Mouse (Mus musculus) heart, postnatal 14 days (tissue): ENCODE measurements at regions not wholly inside any gene's neighbourhood (a gene's known extent, or its start where the extent isn't known, plus 50 kb on each side); places are given as distances from the start of the nearest gene placed in this dataset.
A peak's percentile ranks its signal among the peaks of the same experiment; 100 is the strongest.

Experiments used
- DNase-seq, 2 experiments: peaks; one replicate each; pipeline ENCODE4 v3.0.0; 2021 to 2022
- intact Hi-C: fragments of 180-260 bp; cut with DNase I; formaldehyde crosslinking; loops from one replicate; pipeline ENCODE4 v1.15.1; 2025

DNA sequence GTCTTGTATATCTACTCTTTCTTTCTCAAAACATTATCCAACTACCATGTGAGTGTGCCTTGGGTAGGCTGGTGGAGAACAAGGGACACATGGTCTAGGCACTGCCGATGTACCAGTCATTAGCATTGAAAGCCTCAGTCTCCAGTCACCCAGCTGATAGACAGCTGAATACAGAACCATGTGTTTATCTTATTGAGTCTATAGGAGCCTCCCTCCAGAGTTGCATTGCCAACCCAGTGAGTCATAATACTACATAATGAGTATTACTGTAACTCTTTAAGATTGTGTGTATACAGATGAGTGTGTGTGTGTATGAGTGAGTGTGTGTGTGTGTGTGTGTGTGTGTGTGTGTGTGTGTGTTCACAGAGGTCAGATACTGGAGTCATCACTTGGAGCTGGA is 110.9 kb upstream of the Ralgapa2 start:
- intact Hi-C loops = no loop called here
- DNase-seq = no peak

DNA sequence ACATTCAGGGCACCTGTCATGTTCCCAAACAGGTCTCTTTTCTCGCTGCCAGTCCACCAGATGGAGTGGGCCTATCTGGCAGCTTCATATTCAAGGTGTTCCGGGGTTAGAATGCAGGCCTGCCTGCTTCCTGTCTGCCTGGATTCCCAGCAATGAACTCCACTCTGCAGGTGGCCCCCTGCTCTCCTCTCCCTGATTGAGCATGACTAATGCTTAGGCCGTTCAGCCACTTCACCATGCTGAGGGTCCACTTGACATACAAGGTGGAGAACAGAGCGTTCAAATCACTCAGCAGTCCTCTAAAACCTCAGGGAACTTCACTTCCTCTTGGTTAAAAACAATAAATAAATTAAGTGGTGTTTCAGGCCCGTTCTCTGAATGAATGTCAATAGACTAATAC is 112.1 kb upstream of the Ralgapa2 start:
- no peak for DNase-seq
- intact Hi-C loops = no loop called here

DNA sequence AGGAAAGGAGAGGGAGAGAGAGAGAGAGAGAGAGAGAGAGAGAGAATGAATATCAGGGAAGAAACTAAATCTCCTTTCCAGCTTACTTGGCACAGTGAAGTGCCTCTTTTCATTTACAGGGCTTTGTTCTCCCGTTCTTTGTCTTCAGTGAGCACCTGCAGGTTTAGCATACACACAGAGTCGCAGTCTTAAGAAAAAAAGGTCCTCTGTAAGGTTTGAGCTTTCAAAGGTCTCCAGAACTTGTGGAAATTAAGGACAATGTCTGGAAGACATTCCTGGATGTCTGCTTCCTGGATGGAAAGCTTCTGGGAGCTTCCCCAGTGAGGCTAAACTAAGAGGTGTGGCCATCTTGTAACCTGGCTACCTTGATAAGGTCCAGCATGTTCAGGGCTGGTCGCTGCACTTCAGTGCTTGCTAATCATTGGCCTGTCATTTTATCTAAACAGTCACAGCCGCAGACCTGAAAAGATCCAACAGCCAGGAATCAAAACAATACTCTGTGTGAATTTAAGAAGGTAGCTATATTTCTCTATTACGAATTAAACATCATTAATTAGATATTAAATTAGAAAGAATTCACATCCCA is 113.1 kb upstream of the Ralgapa2 start:
- intact Hi-C loops = no loop called here
- no peak for DNase-seq

DNA sequence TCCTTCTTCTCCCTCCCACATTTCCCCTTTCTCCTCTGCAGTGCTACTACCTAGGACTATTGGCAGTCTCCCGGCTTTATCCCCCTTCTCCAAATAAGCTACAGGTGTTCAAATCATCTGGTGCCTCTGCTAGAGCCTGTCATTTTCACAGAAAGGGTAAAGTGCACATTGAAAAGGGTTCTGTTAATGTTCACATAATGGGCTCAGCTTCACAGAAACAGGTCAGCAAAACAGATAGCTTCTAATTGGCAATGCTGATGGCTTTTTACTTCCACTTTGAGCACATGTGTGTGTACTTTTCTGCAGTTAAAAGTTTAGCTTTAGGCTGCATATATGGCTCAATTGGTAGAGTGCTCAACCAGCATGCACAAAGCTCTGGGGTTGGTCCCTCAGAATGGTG is 114.4 kb upstream of the Ralgapa2 start:
- intact Hi-C loops = no loop called here
- no peak for DNase-seq

DNA sequence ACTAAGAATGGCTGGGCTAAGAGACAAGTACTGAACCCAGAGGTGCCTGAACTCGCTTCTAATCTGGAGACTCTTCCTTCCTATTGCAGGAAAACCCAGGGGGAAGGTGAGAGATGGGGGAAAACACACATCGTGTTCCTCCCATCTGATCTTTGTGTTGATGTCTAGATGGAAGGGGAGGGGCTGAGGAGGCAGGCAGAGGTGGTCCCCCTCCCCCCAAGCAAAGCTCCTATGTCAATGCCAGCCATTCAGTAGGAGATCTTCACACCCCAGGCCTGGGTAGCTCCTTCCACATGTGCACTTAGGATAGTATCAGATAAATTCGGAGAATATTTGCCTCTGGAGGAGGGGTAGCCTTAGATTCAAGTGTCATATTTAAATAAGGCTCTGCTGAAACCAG is 118.0 kb upstream of the Ralgapa2 start:
- intact Hi-C loops = loop anchor here (5.0 to 10.0 kb wide), 2 partner anchors 625 to 677 kb away; no protein-coding TSS in a partner anchor
- DNase-seq = no peak

DNA sequence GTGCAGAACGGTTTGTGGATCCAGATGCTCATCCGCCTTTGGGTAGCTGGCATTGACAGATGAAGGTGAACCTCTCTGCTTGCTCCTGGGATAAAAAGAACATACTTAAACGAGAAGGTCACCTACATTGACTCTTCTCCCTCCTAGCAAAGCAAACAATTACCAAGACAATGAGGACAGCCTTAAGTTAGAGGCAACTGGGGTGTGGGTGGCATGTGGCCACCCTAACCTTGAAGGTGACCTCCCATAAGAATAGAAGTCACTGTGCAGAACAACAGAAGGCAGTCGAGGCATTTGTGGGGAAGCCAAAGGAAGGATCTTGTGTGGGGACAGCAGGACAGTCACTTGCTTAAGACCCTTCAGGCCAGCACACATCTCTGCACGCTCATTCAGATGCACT is 119.0 kb upstream of the Ralgapa2 start:
- DNase-seq = no peak
- intact Hi-C loops = loop anchor here (5.0 to 10.0 kb wide), 2 partner anchors 624 to 676 kb away; no protein-coding TSS in a partner anchor

DNA sequence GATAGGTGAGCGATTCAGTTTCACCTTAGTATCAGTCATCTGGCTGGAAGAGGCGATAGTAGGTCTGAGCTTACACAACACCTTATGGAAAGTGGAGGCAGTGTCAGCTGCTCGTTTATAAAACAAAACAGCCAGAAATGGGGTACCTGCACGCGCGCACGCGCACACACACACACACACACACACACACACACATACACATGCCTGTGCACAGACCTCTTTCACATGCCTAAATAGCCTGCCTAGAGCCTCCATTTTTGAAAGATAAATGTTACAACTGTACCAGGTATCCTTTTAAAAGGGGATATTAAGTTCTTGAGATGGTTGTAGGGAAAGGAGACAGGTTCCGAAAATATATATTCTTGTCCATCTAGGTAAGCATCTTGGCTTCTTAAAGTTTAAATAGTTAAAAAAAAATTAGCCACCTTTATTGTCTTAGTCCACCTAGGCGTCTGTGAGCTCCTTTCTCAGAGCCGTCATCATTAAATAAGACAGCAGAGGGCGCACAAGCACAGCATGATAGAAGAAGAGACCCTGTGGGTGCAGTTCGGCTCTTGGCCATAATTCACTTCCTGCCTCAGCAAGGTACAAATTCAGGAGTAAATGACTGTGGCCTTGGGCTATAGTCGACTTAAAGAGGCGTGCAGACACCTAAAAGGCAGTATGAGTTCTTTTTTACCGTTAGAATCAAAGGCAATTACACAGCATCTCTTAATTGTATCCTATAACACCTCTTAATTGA is 121.4 kb upstream of the Ralgapa2 start:
- DNase-seq = peak; percentile 42 to 75
- intact Hi-C loops = loop anchor here (1.0 to 10.0 kb wide), 4 partner anchors 265 to 674 kb away; no protein-coding TSS in a partner anchor

DNA sequence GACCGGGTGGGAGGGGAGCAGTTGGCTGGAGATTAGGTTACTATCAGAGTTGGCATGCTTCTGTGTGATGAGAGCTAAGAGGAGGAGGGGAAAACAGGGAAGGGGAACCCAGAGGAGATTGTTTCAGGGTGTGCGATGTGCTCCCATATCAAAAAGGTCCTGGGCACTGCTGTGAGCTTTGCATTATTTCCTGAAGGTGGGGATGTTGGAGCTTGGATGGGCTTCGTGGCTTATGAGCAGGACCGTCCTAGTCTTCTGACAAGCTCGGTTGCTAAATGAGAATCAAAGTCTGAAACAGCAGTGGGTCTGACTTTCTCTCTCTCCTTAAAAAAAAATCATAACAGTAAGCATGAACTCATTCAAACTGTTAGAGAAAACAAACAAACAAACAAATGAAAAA is 125.4 kb upstream of the Ralgapa2 start:
- DNase-seq = no peak
- intact Hi-C loops = loop anchor here (5.0 to 10.0 kb wide), 2 partner anchors 320 to 617 kb away; no protein-coding TSS in a partner anchor

DNA sequence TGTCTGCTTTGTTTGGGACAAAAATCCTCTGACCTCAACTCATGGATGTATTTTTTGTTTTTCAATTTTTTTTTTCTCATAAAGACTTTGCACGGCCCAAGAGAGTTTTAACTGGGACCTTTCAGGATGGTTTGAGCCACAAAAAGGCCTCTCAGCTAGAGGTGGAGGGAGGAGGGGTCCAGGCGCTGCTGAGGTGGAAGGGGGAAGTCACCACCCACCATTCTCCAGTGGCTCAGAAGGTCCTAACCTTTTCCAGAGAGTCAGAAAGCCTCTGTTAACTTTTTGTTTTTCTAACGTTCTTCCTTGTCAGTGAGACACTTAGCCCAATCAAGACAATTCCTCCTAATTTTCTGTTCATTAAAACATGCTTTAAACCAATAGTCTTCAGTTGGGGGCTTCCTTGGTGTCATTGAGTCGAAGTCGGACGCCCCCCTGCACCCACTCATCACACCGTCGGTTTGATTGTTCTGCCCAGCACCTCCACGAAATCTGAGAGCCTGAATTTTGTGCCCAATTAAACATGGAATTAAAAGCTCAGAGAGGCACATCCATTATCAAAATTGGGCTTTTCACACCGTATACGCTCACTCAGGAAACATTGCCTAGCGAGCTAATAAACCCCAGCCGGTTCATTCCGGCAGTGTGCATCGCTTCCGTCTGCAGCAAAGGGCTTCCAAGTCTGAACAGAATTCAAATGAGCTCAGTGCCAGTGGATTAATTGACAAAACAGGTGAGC is 134.3 kb upstream of the Ralgapa2 start:
- intact Hi-C loops = no loop called here
- DNase-seq = no peak

DNA sequence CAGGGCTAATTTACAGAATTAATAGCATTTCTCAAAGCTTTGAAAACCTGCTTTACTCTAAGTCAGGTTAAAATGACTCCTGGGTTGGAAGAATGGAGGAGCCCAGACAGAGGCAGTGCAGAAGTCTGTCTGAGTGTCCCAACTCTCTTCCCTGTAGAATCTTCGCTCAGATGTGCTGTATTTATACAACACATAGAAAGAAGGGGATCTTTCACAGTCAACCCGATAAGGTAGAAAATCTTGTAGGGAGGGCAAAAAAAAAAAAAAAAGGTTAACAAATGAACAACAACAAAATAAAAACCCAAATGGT is 134.8 kb upstream of the Ralgapa2 start:
- intact Hi-C loops = no loop called here
- no peak for DNase-seq

DNA sequence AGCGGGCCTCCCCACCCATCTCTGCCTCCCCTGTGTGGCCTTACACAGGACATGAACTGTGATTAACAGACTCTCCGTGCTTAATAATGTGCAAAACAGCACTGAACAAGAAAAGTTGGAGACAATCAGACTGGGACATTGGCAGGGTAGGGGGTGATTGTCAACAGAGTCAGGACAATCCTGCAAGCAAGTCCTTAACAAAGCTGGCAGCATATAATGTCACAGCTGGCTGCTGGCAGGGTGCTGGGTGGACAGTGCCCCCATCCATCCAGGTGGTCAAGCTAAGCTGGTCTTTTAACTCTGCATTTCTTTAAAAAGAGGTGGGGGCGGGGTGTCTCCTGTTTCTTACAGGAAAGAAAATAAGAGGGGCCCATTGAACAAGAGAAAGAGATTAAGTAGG is 149.2 kb upstream of the Ralgapa2 start:
- intact Hi-C loops = no loop called here
- DNase-seq = no peak

DNA sequence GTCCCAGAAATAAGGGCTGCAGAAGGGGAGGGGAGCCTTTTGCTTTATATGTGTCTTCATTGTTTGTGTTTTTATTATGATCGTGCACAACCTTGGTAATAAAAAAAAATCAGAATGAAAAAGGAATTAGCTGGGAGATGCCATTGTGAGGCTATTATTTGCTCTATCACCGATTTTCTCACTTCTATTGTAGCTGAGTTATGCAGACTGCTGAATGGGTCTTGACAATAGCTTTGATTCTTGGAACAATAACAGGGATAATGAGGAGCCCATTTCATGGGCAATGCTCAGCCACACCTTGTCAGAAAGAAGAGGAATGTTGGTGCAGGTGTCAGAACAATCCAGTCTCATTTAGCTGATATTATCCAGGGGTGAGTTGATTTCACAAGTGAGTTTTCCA is 160.6 kb upstream of the Ralgapa2 start:
- intact Hi-C loops = no loop called here
- DNase-seq = no peak

DNA sequence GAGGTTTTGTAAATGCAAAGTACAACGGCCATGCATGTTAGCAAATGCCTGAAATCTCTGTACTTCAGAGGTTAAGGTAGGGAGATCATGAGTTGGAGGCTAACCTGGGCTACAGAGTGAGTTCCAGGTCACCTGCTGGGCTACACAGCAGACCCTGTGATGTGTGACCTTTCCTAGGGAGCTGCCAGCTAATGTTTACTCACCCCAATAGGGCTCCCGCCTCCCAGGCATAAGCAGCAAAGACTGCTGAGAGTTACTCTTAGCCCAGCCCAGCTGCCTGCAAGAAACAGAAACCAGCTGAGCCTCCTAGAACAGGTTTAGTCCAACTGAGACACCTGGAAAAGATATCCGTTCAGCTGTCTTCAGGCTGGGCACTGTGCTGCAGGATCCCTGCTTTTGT is 169.8 kb upstream of the Ralgapa2 start:
- intact Hi-C loops = no loop called here
- DNase-seq = no peak

DNA sequence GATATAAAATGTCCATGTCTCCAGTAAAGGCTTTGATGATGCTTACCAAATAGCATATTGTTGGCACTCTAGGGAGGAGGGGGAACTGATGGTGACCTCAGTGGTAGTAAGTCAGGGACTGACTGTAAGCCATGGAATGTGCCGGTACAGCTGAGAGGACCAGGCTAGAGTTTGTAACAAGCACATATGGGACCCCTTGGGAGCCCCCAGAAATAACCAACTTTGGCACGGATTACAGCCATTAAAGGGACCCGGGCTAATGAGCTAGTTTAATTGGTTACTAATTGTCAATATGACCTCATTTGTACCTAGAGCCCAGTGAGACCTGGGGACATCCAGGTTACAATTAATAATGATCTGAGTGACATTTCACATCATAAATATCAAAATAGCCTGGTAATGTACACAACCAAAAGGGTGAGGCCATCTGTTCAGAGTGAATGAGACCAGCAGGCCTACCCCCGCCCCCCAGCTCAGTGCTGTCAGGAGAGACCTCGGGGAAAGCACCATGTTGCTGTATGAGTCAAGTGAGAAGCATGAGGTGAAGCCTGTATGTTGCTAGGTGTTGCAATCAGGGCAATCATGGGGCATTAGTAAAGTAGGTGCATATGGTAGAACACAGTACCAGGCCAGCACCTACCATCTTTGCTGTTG is 169.7 kb upstream of the Kiz start:
- intact Hi-C loops = no loop called here
- DNase-seq = no peak

DNA sequence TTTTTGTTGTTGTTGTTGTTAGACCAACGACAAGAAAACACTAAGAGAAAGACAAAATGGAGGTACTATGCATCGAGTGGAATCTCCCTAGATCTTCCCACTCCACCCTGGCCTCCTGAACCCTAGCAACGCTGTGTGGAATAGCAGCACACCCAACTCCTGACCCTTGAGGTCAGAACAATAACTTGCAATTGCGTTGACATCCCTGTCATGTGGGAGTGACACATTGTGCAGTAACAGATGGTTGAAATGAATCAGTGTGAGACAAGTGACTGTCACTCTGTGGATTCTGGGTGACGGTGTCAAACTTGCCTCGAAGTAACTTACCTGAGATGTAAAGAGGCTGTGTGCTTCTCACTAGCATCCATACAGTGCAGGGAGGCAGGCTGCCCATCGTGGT is 167.1 kb upstream of the Kiz start:
- intact Hi-C loops = no loop called here
- DNase-seq = no peak

DNA sequence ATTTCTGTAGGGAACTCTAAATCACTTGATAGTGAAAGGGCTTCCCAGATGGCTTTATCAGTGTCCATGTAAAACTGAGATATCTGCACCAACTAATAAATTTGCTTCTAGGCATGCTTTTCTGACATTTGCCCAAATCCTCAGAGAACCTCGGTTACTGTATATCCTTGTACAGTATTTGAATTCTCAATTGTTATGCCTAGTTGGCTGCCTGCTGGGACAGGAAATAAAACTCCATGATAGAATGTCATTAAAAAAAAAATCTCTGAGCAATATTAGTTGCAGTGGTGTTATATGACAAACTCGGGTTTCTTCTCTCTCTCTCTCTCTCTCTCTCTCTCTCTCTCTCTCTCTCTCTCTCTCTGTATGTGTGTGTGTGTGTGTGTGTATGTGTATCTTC is 162.2 kb upstream of the Kiz start:
- no peak for DNase-seq
- intact Hi-C loops = no loop called here

DNA sequence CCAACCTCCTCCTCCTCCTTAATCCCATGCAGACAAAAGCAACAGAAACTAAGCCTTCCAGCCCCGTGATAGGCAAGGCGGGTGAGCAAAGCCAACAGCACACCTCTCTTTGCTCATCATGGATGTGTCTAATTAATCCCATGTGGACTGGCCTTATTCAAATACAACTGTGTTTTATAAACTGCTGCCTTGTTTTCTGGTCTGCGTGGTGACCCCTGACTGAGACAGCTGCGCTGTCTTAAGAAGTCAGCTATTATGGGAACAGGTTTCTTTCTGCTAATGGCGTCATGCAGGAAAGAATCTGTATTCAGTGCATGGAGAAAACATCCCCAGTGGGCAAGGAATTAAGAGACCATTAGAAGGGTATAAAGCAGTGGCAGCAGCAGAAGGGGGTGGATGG is 161.6 kb upstream of the Kiz start:
- DNase-seq = no peak
- intact Hi-C loops = no loop called here

DNA sequence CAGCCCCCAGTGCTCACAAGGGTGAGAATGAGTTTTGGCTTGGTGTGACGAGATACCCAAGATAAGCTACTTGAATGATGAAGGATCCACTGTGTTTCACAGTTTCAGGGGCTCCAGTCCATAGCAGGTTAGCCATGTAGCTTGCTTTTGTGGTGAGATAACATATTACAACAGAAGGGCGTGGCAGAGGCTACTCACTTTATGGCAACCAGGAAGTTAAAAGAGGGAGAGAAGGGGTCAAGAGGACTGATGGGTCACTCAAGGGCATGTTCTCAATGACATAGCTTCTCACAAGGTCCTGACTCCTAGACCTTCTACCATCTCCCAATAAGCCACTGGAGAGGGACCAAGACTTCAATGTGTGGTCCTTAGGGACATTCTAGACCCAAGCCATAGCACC is 159.4 kb upstream of the Kiz start:
- intact Hi-C loops = no loop called here
- no peak for DNase-seq

DNA sequence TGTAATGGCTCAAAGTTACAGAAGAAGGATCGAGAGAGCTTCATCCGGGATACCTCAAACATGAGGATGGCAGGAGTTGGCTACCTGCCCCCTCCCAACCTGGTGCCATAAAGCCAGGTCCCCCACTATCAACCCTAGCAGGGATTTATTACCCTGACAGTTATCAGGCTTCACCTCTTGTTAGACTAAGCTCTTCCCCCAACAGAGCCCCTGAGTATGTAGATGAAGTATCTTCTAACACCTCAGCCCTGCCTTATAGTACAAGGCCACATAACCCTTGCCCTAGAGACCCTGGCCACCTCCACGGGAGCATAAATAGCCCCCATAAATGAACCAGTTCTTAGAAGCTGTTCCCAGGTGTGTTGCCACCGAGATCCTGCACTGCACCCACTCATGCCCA is 158.9 kb upstream of the Kiz start:
- intact Hi-C loops = no loop called here
- no peak for DNase-seq

DNA sequence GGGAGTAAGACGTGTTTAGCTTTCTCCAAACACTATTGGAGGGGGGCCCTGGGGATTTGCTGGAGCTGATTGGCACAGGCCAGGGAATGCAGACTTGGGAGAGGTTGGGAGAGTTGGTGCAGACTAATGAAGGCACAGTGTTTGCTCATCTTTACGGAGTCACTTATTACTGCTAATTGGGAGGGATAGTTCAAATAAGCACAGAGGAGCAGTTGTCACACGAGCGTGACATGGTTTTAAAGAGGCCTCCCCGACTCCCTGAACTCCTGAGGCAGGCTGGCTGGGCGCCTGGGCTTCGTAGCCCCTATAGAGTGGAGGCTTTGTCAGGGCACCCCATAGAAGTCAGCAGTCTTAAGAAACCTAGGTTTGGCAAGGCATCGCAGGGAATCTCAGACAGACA is 145.0 kb upstream of the Kiz start:
- DNase-seq = no peak
- intact Hi-C loops = no loop called here

DNA sequence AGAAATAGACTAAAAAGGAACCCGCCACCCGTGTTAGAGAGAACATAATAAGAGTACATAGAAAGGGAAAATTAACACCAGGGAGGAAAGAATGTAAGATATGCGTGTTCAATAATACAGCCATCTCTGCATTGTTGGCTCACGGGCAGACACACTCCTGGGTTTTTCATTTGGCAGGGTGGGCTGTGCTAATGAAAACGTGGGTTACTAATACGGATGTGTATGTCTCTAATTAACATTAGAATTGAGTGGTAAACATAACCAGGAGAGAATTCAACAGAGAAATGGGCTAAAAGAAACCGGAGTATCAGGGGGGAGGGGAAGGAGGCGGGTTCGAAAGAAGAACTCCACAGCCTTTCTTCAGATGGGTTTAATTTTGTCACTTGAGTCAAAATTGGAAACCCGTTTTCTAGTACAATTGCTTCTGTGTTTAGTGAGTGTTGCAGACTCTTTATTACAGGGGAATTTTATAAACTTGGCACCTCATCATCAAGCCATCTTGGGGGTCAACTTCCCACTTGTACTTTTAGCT is 134.4 kb upstream of the Kiz start:
- no peak for DNase-seq
- intact Hi-C loops = no loop called here
